Mouse (Mus musculus): Measurements from ENCODE around the gene Tdrd7. TPM values are rescaled to one million over a fixed set of nuclear protein-coding genes. Genes with fewer than 3 reads are reported as not detected.

Tdrd7 gene
- polyA plus RNA-seq, 1 experiment = 19.1 TPM

DNA sequence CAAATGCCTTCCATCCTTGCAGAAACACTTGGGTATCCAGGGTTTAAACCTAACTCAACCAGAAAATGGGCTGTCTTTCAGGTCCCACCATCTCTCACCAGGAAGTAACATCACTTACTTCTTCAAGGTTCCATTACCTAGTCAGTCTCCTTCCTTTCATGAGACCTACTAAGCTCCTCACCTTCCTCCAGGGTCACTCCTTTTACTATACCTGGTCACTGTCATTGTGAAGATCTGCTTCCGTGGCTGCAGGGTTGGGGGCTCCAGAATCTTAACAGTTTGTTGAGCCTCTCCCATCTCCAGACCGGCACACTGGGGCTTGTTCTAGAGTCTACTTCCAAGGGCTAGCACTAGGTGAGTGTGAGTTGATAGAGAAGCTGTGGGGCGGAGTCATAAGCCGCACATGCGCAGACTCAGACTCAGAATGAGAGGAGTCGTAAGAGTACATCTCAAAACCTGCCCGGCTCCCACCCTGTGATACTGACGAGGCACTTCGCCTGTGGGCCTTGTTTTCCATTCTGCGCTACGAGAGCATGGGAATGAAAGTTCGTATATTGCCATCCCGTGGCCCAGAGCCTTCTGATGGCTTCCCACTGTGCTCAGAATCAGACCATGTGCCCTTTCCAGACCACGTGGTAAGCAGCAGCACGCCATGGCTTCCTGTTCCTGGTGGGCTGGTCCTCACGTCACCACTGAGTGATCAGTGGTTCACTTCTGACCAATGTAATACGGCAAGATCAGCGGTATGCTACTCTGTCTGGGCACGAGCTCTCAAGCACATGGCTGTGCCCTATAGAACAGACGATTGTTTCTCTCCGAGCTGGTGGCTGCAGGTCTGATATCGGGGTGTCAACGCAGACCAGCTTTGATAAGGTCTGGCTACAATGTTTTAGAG, 11.9 kb upstream of the Tdrd7 start:
- Histone ChIP-seq H3K4me1 (ENCODE audit: control insufficient read depth, insufficient read depth, low read length) (peaks cover 2% of the 10 kb centered on the region; the same call in 1 of the 2 replicates), H3K4me3 (replicated peaks; ENCODE audit: extremely low read depth, low read depth, low read length) (no peak overlapping the region)
- 89% methylated on average over 23 of the region's 23 CpGs for WGBS
- TF ChIP-seq POLR2A (IDR thresholded peaks at IDR 0.05; ENCODE audit: borderline replicate concordance, extremely low read depth, low read depth, low read length) = no peak
- DNase-seq = no peak

DNA sequence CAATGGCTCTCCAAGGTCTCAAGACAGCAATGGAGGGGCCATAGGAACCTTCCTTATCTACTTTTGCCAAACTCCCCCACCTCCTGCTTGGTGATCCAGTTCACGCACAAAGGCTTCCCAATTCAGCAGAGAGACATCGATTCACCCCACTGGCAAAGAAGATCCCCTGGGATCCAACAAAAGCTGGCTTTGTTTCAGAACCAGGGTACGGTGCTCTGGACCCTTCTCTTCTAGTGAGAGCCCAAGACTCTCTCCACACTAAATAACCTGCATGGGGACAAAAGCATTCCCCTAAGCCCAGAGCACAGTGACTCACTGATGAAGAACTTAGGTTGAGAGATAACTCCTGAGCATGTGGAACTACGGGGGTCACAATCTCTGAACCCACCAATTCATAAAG, 9.9 kb upstream of the Tdrd7 start:
- H3K4me1 ChIP-seq (ENCODE audit: control insufficient read depth, insufficient read depth, low read length) = no peaks in the 10 kb centered on the region
- H3K4me3 ChIP-seq (replicated peaks; ENCODE audit: extremely low read depth, low read depth, low read length) = no peak overlapping the region
- TF ChIP-seq CTCF (IDR thresholded peaks at IDR 0.05; ENCODE audit: insufficient read depth, low read length) (no peak), POLR2A (IDR thresholded peaks at IDR 0.05; ENCODE audit: borderline replicate concordance, extremely low read depth, low read depth, low read length) (no peak)
- no peak for DNase-seq
- 89% methylated on average over 4 of the region's 4 CpGs for WGBS

DNA sequence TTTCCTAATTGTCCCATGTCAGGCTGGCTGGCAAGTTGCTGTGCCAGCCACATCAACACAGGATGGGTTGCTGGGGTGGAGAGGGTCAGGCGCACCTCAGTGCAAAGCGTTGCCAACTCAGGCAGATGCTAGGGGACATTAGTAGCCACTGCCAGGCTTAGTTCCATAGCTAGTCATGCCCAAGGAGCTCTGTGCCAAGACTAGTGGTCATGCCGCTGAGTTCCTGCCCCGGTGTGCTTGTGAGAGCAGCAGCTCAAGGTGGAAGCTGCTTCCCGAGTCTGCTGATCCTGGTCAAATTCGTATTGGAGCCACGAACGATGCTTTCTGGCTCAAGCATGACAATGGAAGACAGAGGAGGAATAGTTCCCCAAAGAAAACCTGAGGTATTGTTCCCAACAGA, 9.0 kb upstream of the Tdrd7 start:
- DNase-seq = no peak
- H3K4me1 ChIP-seq (ENCODE audit: control insufficient read depth, insufficient read depth, low read length) = no peaks in the 10 kb centered on the region
- no peak overlapping the region for H3K4me3 ChIP-seq (replicated peaks; ENCODE audit: extremely low read depth, low read depth, low read length)
- TF ChIP-seq POLR2A (IDR thresholded peaks at IDR 0.05; ENCODE audit: borderline replicate concordance, extremely low read depth, low read depth, low read length) (no peak), CTCF (IDR thresholded peaks at IDR 0.05; ENCODE audit: insufficient read depth, low read length) (no peak)
- WGBS = 93% methylated on average over 8 of the region's 8 CpGs

DNA sequence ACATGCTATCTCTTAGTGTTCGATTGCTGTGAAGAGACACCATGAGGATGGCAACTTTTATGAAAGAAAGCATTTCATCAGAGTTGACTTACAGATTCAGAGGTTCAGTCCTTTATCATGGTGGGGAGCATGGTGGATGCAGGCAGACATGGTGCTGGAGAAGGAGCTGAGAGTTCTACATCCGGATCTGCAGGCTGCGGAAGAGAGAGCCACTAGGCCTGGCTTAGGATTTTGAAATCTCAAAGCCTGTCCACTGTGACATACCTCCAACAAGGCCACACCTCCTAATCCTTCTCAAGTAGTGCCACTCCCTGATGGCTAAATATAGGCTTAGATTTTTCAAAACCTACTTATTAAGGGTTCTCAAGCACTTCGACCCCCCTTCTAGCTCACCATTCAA, 8.4 kb upstream of the Tdrd7 start:
- WGBS = 96% methylated on average over 4 of the region's 4 CpGs

DNA sequence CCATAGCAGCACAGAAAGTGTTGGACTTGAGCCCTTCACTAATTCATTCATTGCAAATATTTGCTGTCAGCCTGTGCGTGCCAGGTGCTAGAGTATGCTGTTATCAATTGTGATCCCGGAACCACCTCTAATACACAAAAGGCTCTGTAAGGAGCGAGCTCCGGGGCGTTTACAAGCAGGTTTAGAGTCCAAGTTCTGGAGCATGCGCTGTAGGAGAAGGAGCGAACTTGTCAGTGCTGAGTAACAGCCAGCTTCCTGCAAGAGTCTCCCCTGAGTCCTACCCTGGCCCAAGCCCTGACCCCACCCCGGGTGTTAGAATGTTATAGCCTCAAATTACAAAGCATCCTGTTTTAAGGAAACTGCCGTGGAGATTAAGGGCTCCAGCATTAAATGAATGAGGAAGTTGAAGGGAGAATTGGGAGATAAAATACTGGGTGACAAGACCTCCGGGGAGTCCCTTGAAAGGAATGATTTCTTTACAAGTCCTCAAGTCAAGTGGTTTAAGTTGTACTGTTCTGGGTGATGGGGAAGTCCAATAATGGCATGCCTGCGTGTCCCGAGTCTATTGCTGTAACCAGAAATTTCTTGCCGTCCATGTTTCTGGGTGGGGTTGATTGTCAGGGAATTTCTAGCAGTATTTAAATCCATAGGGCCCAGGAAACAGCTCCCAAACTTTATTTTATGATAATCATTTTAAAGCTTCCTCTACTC, 758 bp downstream of the Tdrd7 start:
- WGBS = 14% methylated on average over 13 of the region's 13 CpGs
- TF ChIP-seq POLR2A (IDR thresholded peaks at IDR 0.05; ENCODE audit: borderline replicate concordance, extremely low read depth, low read depth, low read length) (no peak), CTCF (IDR thresholded peaks at IDR 0.05; ENCODE audit: insufficient read depth, low read length) (no peak)
- peak; percentile 59 for DNase-seq
- no peak overlapping the region for H3K4me3 ChIP-seq (replicated peaks; ENCODE audit: extremely low read depth, low read depth, low read length)
- peaks cover 10% of the 10 kb centered on the region for H3K4me1 ChIP-seq (ENCODE audit: control insufficient read depth, insufficient read depth, low read length)

More for the DNA sequence above, 8.4 kb upstream of the Tdrd7 start:
- Histone ChIP-seq H3K4me1 (ENCODE audit: control insufficient read depth, insufficient read depth, low read length) (no peaks in the 10 kb centered on the region), H3K4me3 (replicated peaks; ENCODE audit: extremely low read depth, low read depth, low read length) (no peak overlapping the region)
- no peak for DNase-seq
- TF ChIP-seq CTCF (IDR thresholded peaks at IDR 0.05; ENCODE audit: insufficient read depth, low read length) = no peak
- TF ChIP-seq POLR2A (IDR thresholded peaks at IDR 0.05; ENCODE audit: borderline replicate concordance, extremely low read depth, low read depth, low read length) = no peak

DNA sequence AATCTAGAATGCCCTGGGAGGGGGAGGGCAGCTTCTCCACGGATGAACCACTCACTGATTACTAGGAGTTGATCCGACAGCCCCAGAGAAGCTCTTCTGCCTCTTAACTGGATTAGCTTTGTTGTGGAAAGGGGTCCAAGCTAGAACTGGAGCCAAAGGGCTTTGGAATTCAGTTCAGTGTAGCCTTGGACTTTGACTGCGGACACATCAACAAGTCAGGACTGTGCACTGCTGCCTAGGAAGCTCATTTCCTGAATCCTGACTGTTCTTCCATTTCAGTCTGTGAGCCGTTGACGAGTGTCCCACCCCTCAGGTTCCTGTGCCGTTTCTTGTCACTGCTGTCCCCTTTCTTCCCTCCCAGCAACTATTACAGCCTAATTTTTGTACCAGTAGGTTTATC, 1.6 kb downstream of the Tdrd7 start:
- no peak for DNase-seq
- Histone ChIP-seq H3K4me3 (replicated peaks; ENCODE audit: extremely low read depth, low read depth, low read length) (no peak overlapping the region), H3K4me1 (ENCODE audit: control insufficient read depth, insufficient read depth, low read length) (peaks cover 10% of the 10 kb centered on the region)
- TF ChIP-seq CTCF (IDR thresholded peaks at IDR 0.05; ENCODE audit: insufficient read depth, low read length) = no peak
- no peak for TF ChIP-seq POLR2A (IDR thresholded peaks at IDR 0.05; ENCODE audit: borderline replicate concordance, extremely low read depth, low read depth, low read length)
- 22% methylated on average over 6 of the region's 6 CpGs for WGBS

DNA sequence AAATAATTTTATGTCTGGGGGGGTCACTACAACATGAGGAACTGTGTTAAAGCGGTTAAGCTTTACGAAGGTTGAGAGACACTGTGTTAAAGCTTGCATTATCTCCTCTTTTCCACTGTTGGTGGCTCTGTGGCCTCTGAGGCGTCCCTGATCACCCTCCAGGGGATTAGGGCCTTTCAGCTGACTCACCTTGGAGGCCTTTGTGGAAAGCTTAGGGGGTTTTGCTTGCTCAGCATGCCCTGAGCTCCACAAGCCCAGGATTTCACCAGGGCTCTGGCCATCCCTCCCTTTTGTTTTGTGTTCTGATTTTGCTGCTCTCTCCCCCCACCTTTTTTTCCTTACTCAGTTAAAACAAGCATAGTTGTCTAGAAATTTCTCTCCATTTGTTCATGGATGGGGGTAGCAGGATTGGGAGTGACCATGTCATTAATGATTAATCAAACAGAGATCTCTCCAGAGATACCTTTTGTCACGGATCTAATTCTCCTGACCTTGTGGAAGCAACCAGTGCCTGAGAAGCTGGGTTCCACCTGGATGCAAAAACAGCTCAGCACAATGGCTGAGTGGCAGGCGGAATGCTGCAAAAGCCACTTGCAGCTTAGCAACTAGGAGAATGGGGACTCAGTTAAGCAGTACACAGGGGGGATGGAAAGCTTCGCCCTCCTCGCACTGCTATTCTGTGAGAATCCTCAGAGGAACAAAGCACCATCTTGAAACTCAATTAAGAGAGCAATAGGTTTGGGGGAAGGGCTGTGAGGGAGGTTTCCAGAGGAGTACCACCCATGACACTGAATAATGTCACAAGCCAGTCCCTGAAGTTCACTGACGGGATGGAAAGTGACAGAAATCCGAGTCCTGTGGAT, 2.6 kb downstream of the Tdrd7 start:
- TF ChIP-seq POLR2A (IDR thresholded peaks at IDR 0.05; ENCODE audit: borderline replicate concordance, extremely low read depth, low read depth, low read length) (no peak), CTCF (IDR thresholded peaks at IDR 0.05; ENCODE audit: insufficient read depth, low read length) (no peak)
- H3K4me3 ChIP-seq (replicated peaks; ENCODE audit: extremely low read depth, low read depth, low read length) = no peak overlapping the region
- DNase-seq = no peak
- 76% methylated on average over 9 of the region's 9 CpGs for WGBS
- peaks cover 10% of the 10 kb centered on the region for H3K4me1 ChIP-seq (ENCODE audit: control insufficient read depth, insufficient read depth, low read length)

DNA sequence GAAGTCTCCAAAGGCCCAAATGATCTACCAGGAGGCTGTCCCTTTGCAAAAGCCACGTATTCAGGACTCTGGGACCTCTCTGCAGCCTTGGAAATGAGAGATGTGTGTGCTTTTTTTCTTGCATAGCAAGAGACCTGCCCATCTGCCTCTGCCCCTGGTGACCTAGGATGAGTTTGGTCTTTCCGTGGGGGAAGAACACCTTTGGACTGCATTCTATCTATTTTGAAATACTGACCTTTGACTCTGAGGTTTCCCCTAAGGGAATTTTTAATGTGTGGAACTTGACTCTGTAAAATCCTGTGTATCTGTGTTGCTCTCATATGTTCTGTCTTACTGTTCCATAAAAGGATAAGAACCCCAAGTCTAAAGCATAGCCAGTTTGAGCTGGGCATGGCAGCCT, 3.9 kb downstream of the Tdrd7 start:
- DNase-seq = no peak
- WGBS = 73% methylated on average over 2 of the region's 2 CpGs
- no peak overlapping the region for H3K4me3 ChIP-seq (replicated peaks; ENCODE audit: extremely low read depth, low read depth, low read length)
- H3K4me1 ChIP-seq (ENCODE audit: control insufficient read depth, insufficient read depth, low read length) = peaks cover 10% of the 10 kb centered on the region
- no peak for TF ChIP-seq CTCF (IDR thresholded peaks at IDR 0.05; ENCODE audit: insufficient read depth, low read length)
- no peak for TF ChIP-seq POLR2A (IDR thresholded peaks at IDR 0.05; ENCODE audit: borderline replicate concordance, extremely low read depth, low read depth, low read length)

DNA sequence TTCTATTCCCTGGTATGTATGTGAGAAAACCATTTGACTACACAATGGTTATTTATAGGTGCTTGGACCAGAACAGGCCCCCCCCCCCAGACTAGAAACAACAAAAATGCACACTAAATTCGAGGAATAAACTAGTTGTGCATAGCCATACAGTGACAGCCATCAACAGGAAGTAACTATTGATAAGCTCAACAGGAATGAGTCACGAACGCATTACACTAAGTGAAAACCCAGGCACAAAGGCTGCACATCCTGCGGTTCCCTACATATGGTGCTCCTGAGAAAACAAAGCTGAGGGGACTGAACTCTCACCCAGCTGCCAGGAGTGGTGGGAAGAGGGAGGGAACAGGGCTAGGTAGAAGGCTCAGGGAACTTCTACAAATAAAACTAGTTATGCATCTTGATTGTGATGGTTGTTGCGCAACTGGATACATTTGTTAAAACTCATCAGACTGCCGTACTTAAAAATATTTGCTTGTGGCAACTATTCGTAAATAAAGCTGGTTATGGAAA, 5.0 kb downstream of the Tdrd7 start:
- H3K4me3 ChIP-seq (replicated peaks; ENCODE audit: extremely low read depth, low read depth, low read length) = no peak overlapping the region
- peaks cover 16% of the 10 kb centered on the region for H3K4me1 ChIP-seq (ENCODE audit: control insufficient read depth, insufficient read depth, low read length)
- WGBS = 52% methylated on average over 7 of the region's 7 CpGs
- TF ChIP-seq POLR2A (IDR thresholded peaks at IDR 0.05; ENCODE audit: borderline replicate concordance, extremely low read depth, low read depth, low read length) (no peak), CTCF (IDR thresholded peaks at IDR 0.05; ENCODE audit: insufficient read depth, low read length) (no peak)
- no peak for DNase-seq

Measured in lung, adult 2 months (tissue).